ENCODE assay signal across 15 mouse cellular contexts in genomic region chr9:113499246-113499645, GRCm38 (mm10).
"Had no signal": no experiment of that assay in that cellular context is flagged by ENCODE, and none has a peak within 500 bp of the region (broad histone marks: within the 10 kb centered on the region; RNA-seq: fewer than 3 reads in every experiment).

No protein-coding gene starts in this region.

- DNase-seq: retina, postnatal 1 day; right cerebral cortex, adult 18-20 months; right cerebral cortex, postnatal 14 days; right cerebral cortex, postnatal 25 days; right cerebral cortex, postnatal 4 days; spleen, adult 18-20 months; thymus, adult 18-20 months; thymus, adult 2 months; thymus, postnatal 14 days; thymus, postnatal 25 days; thymus, postnatal 36 days; thymus, postnatal 4 days had no signal

- H3K27ac ChIP-seq: neural tube, embryonic 15.5 days; stomach, embryonic 15.5 days; stomach, postnatal 0 days had no signal

- H3K4me1 ChIP-seq: neural tube, embryonic 15.5 days; stomach, embryonic 15.5 days had no signal

- H3K9ac ChIP-seq: neural tube, embryonic 15.5 days; stomach, embryonic 15.5 days had no signal

- H3K9me3 ChIP-seq: neural tube, embryonic 15.5 days; stomach, embryonic 15.5 days had no signal

- H3K4me3 ChIP-seq: neural tube, embryonic 15.5 days; stomach, embryonic 15.5 days had no signal

- H3K36me3 ChIP-seq: neural tube, embryonic 15.5 days; stomach, embryonic 15.5 days had no signal
